Mouse (Mus musculus) yolk sac, embryonic 10.5 days (tissue): Measurements from ENCODE around the gene Gm20837.
"Not testable (repeated sequence)": the region's sequence is repeated elsewhere in the genome, so short reads cannot be mapped to it uniquely, and the experiment has no call there.

Experiments used
- DNase-seq: peaks from one replicate; pipeline ENCODE4 v3.0.0-alpha.2; 2017; ENCODE audit warnings: low spot score

Gm20837 gene

DNA sequence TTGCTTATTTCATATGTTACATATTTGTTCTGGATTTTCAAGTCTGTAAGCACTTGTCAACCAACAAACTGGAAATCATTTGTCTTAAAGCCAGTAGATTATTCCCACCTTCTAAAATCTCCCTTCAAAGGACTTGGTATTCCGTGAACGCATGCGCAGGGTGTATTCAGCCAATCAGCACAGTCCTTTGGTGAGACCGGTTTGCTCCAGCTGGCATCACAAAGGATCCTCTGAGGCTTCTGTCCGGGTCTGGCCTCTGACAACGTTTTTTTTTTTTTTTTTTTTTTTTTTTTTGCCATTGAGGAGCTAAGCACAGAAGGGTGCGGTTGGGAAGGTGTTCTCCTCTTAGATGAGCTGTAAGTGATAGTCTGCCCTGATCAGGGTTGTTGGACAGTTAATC, at the start of gene Gm20837:
Gene Gm20837, plus strand, starts transcription at position 301 of the 400 bp plus-strand sequence.
- not testable (repeated sequence) for DNase-seq
